Mouse (Mus musculus) midbrain, embryonic 11.5 days (tissue): Measurements from ENCODE around the gene Actr2. TPM values are rescaled to one million over a fixed set of nuclear protein-coding genes. Genes with fewer than 3 reads are reported as not detected.
"Not testable (repeated sequence)": the region's sequence is repeated elsewhere in the genome, so short reads cannot be mapped to it uniquely, and the experiment has no call there.

Experiments
- ATAC-seq: fragments of 200-750 bp; cut with Nextera tagmentation; 2 replicates; pipeline ENCODE4 v1.8.0; 2017; ENCODE audit warnings: moderate TSS enrichment, moderate library complexity; ENCODE audit not compliant: low FRiP score
- DNase-seq: peaks from one replicate; pipeline ENCODE4 v3.0.0; 2015; ENCODE audit warnings: low spot score; ENCODE audit errors: missing footprints
- H3K27ac ChIP-seq: fragments of 300-500 bp; sonication (generic); 2 replicates; pipeline ENCODE4 v1.5.1; 2014; ENCODE audit warnings: low read depth, low read length
- H3K27me3 ChIP-seq: fragments of 300-500 bp; sonication (generic); 2 replicates; pipeline ENCODE4 v1.6.1; 2014; ENCODE audit warnings: mild to moderate bottlenecking, low read length, moderate library complexity, mixed read lengths; ENCODE audit not compliant: control insufficient read depth, insufficient read depth
- H3K36me3 ChIP-seq: fragments of 300-500 bp; sonication (generic); 2 replicates; pipeline ENCODE4 v1.6.1; 2014; ENCODE audit warnings: mild to moderate bottlenecking, low read length, moderate library complexity, mixed read lengths; ENCODE audit not compliant: control insufficient read depth, insufficient read depth
- H3K4me1 ChIP-seq: fragments of 300-500 bp; sonication (generic); 2 replicates; pipeline ENCODE4 v1.6.1; 2014; ENCODE audit warnings: low read length; ENCODE audit not compliant: control insufficient read depth, insufficient read depth
- H3K4me2 ChIP-seq: fragments of 300-500 bp; sonication (generic); 2 replicates; pipeline ENCODE4 v1.6.1; 2014; ENCODE audit warnings: mild to moderate bottlenecking, moderate library complexity
- H3K4me3 ChIP-seq: fragments of 300-500 bp; sonication (generic); 2 replicates; pipeline ENCODE4 v1.5.1; 2014; ENCODE audit warnings: low read depth, low read length
- H3K9ac ChIP-seq: fragments of 300-500 bp; sonication (generic); 2 replicates; pipeline ENCODE4 v1.6.1; 2014; ENCODE audit warnings: low read length
- H3K9me3 ChIP-seq: fragments of 300-500 bp; sonication (generic); 2 replicates; pipeline ENCODE4 v1.6.1; 2016; ENCODE audit warnings: low read length; ENCODE audit not compliant: control insufficient read depth
- WGBS: fragments of 180-500 bp; shearing (Covaris S2); extraction: QIAGEN DNeasy Blood & Tissue Kit; methylation state at CpG from one replicate; pipeline ENCODE4 v1.1.7; 2014; 5-methylcytosine and 5-hydroxymethylcytosine counted together
- polyA plus RNA-seq: library from polyadenylated mRNA; unstranded; fragments of >200 nt; fragmentation: Nextera tagmentation; extraction: Ambion mirVana; gene quantifications from 2 replicates; pipeline ENCODE4 v1.2.1, GENCODE M21; 2014

The Actr2 gene
- polyA plus RNA-seq, 1 experiment from 2014 or later = 75.9 TPM

DNA sequence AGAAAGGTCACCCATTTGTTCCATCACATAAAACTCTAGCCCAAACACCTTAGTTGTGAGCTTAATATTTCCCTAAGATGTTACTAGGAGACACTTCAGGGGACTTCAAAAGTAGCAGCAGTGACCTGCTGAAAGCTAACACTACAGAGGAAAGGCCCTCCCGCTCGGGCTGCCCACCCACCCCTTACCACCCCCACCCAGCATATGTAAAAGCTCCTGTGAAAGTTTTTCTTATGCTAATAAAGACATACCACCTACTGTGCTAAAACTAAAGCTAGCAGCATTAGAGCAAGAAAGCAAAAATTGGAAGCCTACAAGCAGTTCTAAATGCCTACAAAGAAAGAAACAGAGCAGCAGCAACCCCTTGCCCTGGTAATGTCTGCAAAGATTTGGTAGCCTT is 48.6 kb downstream of the Actr2 start:
- H3K4me1 ChIP-seq, H3K4me3 ChIP-seq, H3K36me3 ChIP-seq, H3K9ac ChIP-seq, H3K27me3 ChIP-seq, DNase-seq, H3K27ac ChIP-seq, H3K9me3 ChIP-seq, ATAC-seq, H3K4me2 ChIP-seq: not testable (repeated sequence)
- 19% methylated on average over 2 of the region's 2 CpGs for WGBS

DNA sequence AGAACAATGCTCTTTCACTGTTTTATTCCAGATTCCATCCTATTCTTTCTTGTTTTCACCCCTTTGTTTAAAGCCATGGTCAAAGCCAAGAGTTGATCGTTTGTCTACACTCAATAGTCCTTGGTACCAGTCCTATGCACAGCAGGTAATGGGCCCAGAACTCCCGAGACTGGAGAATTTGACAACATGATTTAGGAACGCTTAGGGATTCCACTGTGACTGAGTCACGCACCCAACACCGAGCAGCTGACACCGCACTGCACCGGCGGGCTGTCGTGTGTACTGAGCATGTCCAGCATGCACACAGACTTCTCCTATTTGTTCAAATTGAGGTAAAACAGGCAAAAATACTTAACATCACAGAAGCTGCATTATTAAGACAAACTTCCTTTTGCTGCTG is 49.9 kb downstream of the Actr2 start:
- H3K9me3 ChIP-seq, DNase-seq, H3K27me3 ChIP-seq, H3K27ac ChIP-seq, H3K4me3 ChIP-seq, H3K36me3 ChIP-seq, H3K4me1 ChIP-seq, H3K4me2 ChIP-seq, H3K9ac ChIP-seq, ATAC-seq: not testable (repeated sequence)
- 94% methylated on average over 9 of the region's 9 CpGs for WGBS

DNA sequence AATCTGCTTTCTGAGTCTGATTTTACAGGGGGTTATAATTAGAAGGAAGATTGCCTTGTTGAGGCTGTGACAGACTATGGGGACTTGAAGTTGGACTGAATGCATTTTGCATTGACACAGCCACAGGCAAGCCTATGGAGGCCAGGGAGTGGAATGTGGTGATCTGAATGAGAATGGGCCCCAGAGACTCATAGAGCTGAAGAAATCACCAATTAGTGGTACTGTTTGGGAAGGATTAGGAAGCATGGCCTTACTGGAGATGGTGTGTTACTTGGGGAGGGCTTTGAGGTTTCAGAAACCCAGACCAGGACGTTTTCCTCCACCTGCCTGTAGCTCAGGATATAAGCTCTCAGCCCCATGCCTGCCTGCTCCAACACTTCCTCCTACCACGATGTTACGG is 53.0 kb downstream of the Actr2 start:
- Histone ChIP-seq H3K9ac (no peak overlapping the region), H3K9me3 (no peaks in the 10 kb centered on the region), H3K4me1 (no peaks in the 10 kb centered on the region), H3K36me3 (peaks cover 7% of the 10 kb centered on the region; the same call in 1 of the 2 replicates), H3K27ac (no peak overlapping the region), H3K4me2 (no peak overlapping the region), H3K4me3 (no peak overlapping the region), H3K27me3 (no peaks in the 10 kb centered on the region)
- ATAC-seq = no peak
- DNase-seq = no peak
- 86% methylated on average over 3 of the region's 3 CpGs for WGBS

DNA sequence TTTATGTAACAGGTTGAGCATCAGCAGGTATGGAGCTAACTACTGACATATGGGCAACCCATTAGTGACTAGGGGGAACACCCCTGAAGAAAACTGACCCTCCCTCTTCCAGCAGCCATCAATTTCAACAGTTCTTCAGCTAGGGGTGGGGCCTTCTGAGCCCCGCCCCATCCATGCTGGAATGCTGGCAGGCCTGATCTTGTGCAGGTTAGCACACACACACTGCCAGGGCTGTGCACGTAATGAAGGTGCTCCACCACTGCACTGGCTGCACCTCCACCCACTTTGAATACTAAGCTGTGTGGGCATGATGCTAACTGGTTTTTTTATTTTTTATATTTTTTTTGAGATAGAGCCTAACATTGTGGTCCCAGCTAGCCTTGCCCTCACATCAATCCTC is 55.3 kb downstream of the Actr2 start:
- H3K4me3 ChIP-seq = no peak overlapping the region
- no peak for DNase-seq
- peaks cover 7% of the 10 kb centered on the region; the same call in 1 of the 2 replicates for H3K36me3 ChIP-seq
- no peak overlapping the region for H3K9ac ChIP-seq
- no peak overlapping the region for H3K4me2 ChIP-seq
- H3K4me1 ChIP-seq = no peaks in the 10 kb centered on the region
- H3K27me3 ChIP-seq = no peaks in the 10 kb centered on the region
- no peaks in the 10 kb centered on the region for H3K9me3 ChIP-seq
- no peak overlapping the region for H3K27ac ChIP-seq
- WGBS = 95% methylated on average over 2 of the region's 2 CpGs
- no peak for ATAC-seq

DNA sequence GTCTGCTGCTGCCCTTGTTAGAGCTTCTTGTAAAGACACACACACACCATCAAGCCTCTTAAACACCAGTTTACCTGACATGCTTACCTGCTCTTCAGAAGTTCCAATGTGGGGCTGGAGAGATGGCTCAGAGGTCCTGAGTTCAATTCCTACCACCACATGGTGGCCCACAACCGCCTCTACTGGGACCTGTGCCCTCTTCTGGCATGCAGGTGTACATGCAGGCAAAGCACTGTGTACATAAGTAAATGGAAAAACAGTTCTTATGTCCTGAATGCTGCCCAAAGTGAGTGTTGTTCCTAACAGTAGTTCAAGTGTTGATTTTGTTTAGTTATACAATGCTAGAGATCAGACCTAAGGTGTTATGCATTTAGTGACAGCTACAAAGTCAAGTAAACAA is 56.5 kb downstream of the Actr2 start:
- H3K36me3 ChIP-seq = peaks cover 7% of the 10 kb centered on the region; the same call in 1 of the 2 replicates
- 85% methylated on average over 1 of the region's 1 CpGs for WGBS
- H3K9me3 ChIP-seq = no peaks in the 10 kb centered on the region
- H3K27me3 ChIP-seq = no peaks in the 10 kb centered on the region
- H3K9ac ChIP-seq = no peak overlapping the region
- no peak overlapping the region for H3K4me3 ChIP-seq
- no peak overlapping the region for H3K27ac ChIP-seq
- ATAC-seq (no peak), DNase-seq (no peak)
- H3K4me2 ChIP-seq = no peak overlapping the region
- H3K4me1 ChIP-seq = no peaks in the 10 kb centered on the region

DNA sequence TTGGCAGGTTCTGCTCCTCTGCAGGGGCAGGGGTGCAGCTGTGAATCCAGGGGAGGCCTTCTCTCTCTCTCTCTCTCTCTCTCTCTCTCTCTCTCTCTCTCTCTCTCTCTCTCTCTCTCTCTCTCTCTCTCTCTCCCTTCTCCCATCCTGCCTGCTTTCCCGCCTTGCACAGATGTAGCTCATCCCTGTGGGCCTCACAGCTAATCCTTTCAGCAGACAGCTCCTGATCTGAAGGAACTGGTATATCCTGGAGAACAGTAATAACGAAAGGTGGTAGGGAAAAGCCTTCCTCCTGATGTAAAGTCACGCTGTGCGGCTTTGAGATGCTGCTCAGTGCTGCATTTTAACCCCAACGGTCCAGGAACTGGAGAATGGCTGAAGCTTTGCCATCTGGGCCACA is 58.1 kb downstream of the Actr2 start:
- no peaks in the 10 kb centered on the region for H3K9me3 ChIP-seq
- H3K27me3 ChIP-seq = no peaks in the 10 kb centered on the region
- H3K9ac ChIP-seq = no peak overlapping the region
- no peak overlapping the region for H3K27ac ChIP-seq
- DNase-seq (no peak), ATAC-seq (no peak)
- H3K4me2 ChIP-seq = no peak overlapping the region
- no peaks in the 10 kb centered on the region for H3K4me1 ChIP-seq
- no peak overlapping the region for H3K4me3 ChIP-seq
- 32% methylated on average over 5 of the region's 5 CpGs for WGBS
- H3K36me3 ChIP-seq = peaks cover 7% of the 10 kb centered on the region; the same call in 1 of the 2 replicates

DNA sequence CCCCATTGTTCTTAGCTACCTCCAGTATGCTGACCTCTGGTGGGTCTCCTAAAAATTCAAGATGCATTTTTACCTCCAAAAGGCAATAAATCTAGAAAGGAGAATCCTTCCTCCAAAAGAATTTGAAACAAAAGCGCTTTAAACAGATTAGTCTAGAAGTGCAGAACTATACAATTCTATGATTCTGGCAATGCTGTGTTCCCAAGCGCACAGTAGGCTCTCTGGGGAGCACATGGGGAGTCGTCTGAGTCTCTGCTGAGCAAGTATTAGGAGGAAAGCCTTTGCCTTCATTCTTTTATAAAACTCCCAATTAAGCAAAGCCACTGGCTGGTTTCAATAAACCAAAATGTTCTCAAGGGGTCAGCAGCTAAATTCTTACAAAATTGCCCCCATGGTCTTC is 58.8 kb downstream of the Actr2 start:
- Histone ChIP-seq H3K36me3 (peaks cover 2% of the 10 kb centered on the region; the same call in 1 of the 2 replicates), H3K27me3 (no peaks in the 10 kb centered on the region), H3K9me3 (no peaks in the 10 kb centered on the region), H3K9ac (no peak overlapping the region), H3K4me2 (no peak overlapping the region), H3K4me3 (no peak overlapping the region), H3K27ac (no peak overlapping the region), H3K4me1 (no peaks in the 10 kb centered on the region)
- ATAC-seq = no peak
- 82% methylated on average over 3 of the region's 3 CpGs for WGBS
- no peak for DNase-seq

DNA sequence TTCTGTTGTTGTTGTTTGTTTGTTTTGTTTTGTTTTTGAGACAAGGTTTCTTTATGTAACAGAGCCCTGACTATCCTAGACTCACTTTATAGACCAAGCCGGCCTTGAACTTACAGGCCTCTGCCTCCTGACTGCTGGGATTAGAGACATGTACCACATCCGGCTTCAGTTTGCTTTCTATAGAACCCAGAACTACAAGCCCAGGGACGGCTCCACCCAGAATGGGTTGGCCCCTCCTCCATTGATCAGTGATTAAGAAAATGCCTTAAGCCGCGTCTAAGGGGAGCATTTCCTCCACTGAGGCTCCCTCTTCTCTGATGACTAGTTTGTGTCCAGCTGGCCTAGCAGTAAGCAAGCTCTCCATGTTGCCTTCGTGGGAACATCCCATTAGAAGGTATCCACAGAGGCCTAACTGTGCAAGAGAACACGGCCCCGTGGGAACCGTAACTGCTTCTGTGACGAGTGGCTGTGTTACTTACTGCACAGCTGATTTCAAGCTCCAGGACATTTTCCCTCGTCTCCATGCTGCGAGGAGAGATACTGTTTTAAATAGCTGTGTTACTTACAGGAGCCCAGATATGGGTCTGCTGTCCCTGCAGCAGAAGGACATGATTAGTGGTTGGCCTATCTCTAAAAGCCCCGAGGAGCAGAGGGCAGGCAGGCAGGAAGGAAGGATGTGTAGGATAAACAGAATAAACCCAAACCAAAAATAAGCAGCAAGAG is 59.7 kb downstream of the Actr2 start:
- H3K4me1 ChIP-seq = no peaks in the 10 kb centered on the region
- H3K9ac ChIP-seq = no peak overlapping the region
- H3K27ac ChIP-seq = no peak overlapping the region
- H3K9me3 ChIP-seq = no peaks in the 10 kb centered on the region
- no peak overlapping the region for H3K4me2 ChIP-seq
- ATAC-seq = no peak
- DNase-seq = no peak
- no peaks in the 10 kb centered on the region; the same call in 1 of the 2 replicates for H3K36me3 ChIP-seq
- H3K27me3 ChIP-seq = no peaks in the 10 kb centered on the region
- WGBS = 65% methylated on average over 13 of the region's 13 CpGs
- H3K4me3 ChIP-seq = no peak overlapping the region

DNA sequence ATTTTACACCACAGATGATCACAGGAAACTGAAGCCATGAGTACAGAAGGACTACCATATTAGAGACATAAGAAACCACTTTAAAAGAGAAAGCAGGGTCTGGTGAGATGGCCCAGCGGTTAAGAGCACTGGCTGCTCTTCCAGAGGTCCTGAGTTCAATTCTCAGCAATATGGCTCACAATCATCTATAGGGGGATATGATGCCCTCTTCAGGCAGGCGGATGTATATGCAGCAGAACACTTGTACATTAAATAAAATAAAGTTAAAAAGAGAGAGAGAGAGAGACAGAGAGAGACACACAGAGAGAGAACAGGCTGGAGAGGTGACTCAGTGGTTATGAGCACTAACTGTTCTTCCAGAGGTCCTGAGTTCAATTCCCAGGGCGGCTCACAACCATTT is 67.1 kb downstream of the Actr2 start:
- no peak overlapping the region for H3K27ac ChIP-seq
- no peak overlapping the region for H3K4me2 ChIP-seq
- no peaks in the 10 kb centered on the region for H3K9me3 ChIP-seq
- H3K4me1 ChIP-seq = peaks cover 6% of the 10 kb centered on the region
- no peak overlapping the region for H3K9ac ChIP-seq
- no peaks in the 10 kb centered on the region for H3K27me3 ChIP-seq
- DNase-seq = no peak
- 65% methylated on average over 3 of the region's 3 CpGs for WGBS
- no peak for ATAC-seq
- no peak overlapping the region for H3K4me3 ChIP-seq
- no peaks in the 10 kb centered on the region for H3K36me3 ChIP-seq
